In genomic region chr14:40561886-40562285, GRCm38 (mm10) we compare ENCODE assay signal across 11 mouse cellular contexts.
"Had no signal": no experiment of that assay in that cellular context is flagged by ENCODE, and none has a peak within 500 bp of the region (broad histone marks: within the 10 kb centered on the region; RNA-seq: fewer than 3 reads in every experiment).

No protein-coding gene starts in this region.

- DNase-seq: kidney, postnatal 14 days; kidney, postnatal 4 days; liver, embryonic 13.5 days; lung, adult 2 months; lung, postnatal 14 days; lung, postnatal 4 days; midbrain, embryonic 14.5 days; retina, postnatal 1 day; right cerebral cortex, postnatal 25 days; spleen, adult 18-20 months; thymus, postnatal 25 days had no signal
